Mouse (Mus musculus) spleen, adult 2 months (tissue): ENCODE measurements at regions not wholly inside any gene's neighbourhood (a gene's known extent, or its start where the extent isn't known, plus 50 kb on each side); places are given as distances from the start of the nearest gene placed in this dataset.

ENCODE experiments used
- CTCF ChIP-seq: fragments of 200-500 bp; IDR thresholded peaks from 2 replicates; pipeline ENCODE4 v1.5.1; 2011; ENCODE audit warnings: mild to moderate bottlenecking, inconsistent platforms; ENCODE audit not compliant: insufficient read depth, insufficient read length, insufficient replicate concordance; ENCODE audit errors: extremely low read depth
- POLR2A ChIP-seq: fragments of 200-500 bp; IDR thresholded peaks from 2 replicates; pipeline ENCODE4 v1.6.1; 2011; ENCODE audit warnings: low read depth, low read length, inconsistent platforms

GRCm38 (mm10) chr13:101980171-101980835 is 212.3 kb upstream of the Pik3r1 start:
- TF ChIP-seq CTCF (no peak), POLR2A (no peak)
